Mouse (Mus musculus): ENCODE measurements around the gene Kntc1. TPM values are rescaled to one million over a fixed set of nuclear protein-coding genes. Genes with fewer than 3 reads are reported as not detected.

The Kntc1 gene
- polyA plus RNA-seq, 1 experiment = 1.8 TPM

DNA sequence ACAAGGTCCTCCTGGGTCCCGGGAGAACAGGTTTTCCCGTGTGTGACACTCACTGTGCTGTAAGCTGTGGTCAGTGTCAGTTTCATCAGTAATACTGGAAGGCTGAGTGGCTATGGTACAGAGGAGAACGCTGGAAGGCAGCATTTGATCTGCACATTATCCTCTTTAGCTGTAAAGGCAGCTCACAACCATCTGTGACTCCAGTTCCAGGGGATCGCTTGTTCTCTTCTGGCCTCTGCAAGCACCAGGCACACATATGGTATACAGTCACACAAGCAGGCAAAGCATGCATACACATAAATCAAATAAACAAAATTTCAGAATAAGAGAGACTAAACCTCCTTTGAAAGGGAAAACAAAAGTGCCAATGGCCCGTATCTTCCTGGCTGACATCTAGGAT, 59.0 kb downstream of the Kntc1 start:
- peaks cover 6% of the 10 kb centered on the region for H3K36me3 ChIP-seq (ENCODE audit: control insufficient read depth, insufficient read depth, low read length)
- 89% methylated on average over 5 of the region's 5 CpGs for WGBS
- no peak for TF ChIP-seq CTCF (IDR thresholded peaks at IDR 0.05; ENCODE audit: extremely low read depth, insufficient read length, insufficient replicate concordance, low read depth, low read length)
- TF ChIP-seq POLR2A (IDR thresholded peaks at IDR 0.05; ENCODE audit: low read depth, low read length) = no peak
- no peak overlapping the region for H3K4me3 ChIP-seq (ENCODE audit: low read depth, low read length)
- H3K4me1 ChIP-seq (ENCODE audit: control insufficient read depth, insufficient read depth, insufficient read length, low read length) = no peaks in the 10 kb centered on the region
- no peak overlapping the region for H3K27ac ChIP-seq (ENCODE audit: insufficient read depth, low read depth, low read length)
- no peaks in the 10 kb centered on the region for H3K27me3 ChIP-seq (ENCODE audit: control insufficient read depth, insufficient read depth, low read length)

DNA sequence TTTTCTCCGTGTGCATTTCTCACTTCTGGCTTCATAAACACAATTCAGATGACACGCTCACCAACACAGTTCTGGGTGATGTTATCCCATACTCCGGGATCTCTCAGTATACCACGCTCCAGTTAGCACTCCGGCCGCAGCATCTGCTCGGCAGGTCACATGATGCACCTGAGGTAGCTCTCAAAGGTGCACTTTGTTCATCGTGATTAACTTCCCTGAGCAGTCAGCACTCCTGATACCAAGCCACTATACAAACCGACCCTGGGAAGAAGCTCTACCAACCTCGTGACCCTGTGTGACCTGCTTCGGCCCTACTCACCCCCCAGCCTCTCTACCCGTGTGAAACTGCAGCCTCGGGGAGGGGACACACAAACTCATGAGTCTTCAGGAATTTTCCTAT, 59.6 kb downstream of the Kntc1 start:
- TF ChIP-seq POLR2A (IDR thresholded peaks at IDR 0.05; ENCODE audit: low read depth, low read length) (no peak), CTCF (IDR thresholded peaks at IDR 0.05; ENCODE audit: extremely low read depth, insufficient read length, insufficient replicate concordance, low read depth, low read length) (no peak)
- WGBS = 83% methylated on average over 13 of the region's 13 CpGs
- Histone ChIP-seq H3K36me3 (ENCODE audit: control insufficient read depth, insufficient read depth, low read length) (peaks cover 5% of the 10 kb centered on the region; the same call in 1 of the 2 replicates), H3K27me3 (ENCODE audit: control insufficient read depth, insufficient read depth, low read length) (no peaks in the 10 kb centered on the region), H3K4me3 (ENCODE audit: low read depth, low read length) (no peak overlapping the region), H3K27ac (ENCODE audit: insufficient read depth, low read depth, low read length) (no peak overlapping the region), H3K4me1 (ENCODE audit: control insufficient read depth, insufficient read depth, insufficient read length, low read length) (no peaks in the 10 kb centered on the region)

DNA sequence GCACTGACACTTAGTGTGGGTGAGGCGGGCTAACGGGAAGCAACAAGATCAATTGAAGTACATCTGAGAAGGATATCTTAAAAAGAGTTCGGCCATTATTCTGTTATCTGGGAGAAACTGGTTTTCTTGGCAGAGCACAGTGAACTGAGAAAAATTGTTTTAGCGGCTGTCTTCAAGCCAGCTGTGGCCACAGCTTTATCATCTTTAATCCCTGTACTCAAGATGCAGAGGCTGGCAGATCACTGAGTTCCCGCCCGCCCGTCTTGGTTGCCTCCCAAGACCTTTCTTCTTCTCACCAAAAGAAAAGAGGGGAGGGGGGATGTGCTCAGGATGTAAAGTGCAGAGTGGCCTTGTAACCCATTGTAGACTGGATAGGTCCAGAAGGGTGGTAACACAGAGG, 67.4 kb downstream of the Kntc1 start:
- 86% methylated on average over 7 of the region's 7 CpGs for WGBS
- no peak overlapping the region for H3K27ac ChIP-seq (ENCODE audit: insufficient read depth, low read depth, low read length)
- TF ChIP-seq POLR2A (IDR thresholded peaks at IDR 0.05; ENCODE audit: low read depth, low read length) (no peak), CTCF (IDR thresholded peaks at IDR 0.05; ENCODE audit: extremely low read depth, insufficient read length, insufficient replicate concordance, low read depth, low read length) (no peak)
- H3K4me3 ChIP-seq (ENCODE audit: low read depth, low read length) = no peak overlapping the region
- H3K4me1 ChIP-seq (ENCODE audit: control insufficient read depth, insufficient read depth, insufficient read length, low read length) = no peaks in the 10 kb centered on the region
- peaks cover 4% of the 10 kb centered on the region; the same call in 1 of the 2 replicates for H3K36me3 ChIP-seq (ENCODE audit: control insufficient read depth, insufficient read depth, low read length)
- H3K27me3 ChIP-seq (ENCODE audit: control insufficient read depth, insufficient read depth, low read length) = no peaks in the 10 kb centered on the region

DNA sequence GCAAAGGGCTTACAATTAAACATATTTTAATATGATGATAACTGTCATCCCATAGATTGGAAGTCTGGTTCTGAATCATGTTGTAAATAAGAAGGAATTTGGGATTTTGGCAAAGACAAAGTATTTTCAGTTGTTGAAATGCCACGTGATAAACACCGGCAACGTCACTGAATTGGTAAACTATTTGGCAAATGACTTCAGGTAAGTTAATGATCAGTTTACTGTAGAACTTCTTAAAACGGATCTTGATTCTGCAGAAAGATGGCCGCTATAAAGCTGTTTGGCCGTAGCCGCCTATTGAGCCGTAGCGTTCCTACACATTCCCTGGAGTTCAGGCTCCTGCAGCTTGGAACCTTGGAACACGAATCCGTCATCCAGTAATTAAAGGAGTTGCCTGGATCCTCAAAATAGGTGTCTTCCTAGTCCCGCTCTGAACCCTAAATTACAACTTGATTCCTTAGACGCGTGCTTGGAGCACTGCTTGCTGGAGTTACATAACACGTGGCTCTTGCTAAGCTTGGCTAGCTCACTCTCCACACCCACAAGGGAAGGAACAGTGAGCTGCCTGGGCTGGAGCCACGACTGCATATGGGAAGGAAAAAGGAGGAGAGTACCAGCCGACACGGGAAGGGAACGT, 69.5 kb downstream of the Kntc1 start:
- peaks cover 4% of the 10 kb centered on the region; the same call in 1 of the 2 replicates for H3K36me3 ChIP-seq (ENCODE audit: control insufficient read depth, insufficient read depth, low read length)
- 92% methylated on average over 19 of the region's 19 CpGs for WGBS
- TF ChIP-seq POLR2A (IDR thresholded peaks at IDR 0.05; ENCODE audit: low read depth, low read length) = 0 out of 2 replicates have a peak, but pooled peaks have one; percentile 11
- TF ChIP-seq CTCF (IDR thresholded peaks at IDR 0.05; ENCODE audit: extremely low read depth, insufficient read length, insufficient replicate concordance, low read depth, low read length) = no peak

DNA sequence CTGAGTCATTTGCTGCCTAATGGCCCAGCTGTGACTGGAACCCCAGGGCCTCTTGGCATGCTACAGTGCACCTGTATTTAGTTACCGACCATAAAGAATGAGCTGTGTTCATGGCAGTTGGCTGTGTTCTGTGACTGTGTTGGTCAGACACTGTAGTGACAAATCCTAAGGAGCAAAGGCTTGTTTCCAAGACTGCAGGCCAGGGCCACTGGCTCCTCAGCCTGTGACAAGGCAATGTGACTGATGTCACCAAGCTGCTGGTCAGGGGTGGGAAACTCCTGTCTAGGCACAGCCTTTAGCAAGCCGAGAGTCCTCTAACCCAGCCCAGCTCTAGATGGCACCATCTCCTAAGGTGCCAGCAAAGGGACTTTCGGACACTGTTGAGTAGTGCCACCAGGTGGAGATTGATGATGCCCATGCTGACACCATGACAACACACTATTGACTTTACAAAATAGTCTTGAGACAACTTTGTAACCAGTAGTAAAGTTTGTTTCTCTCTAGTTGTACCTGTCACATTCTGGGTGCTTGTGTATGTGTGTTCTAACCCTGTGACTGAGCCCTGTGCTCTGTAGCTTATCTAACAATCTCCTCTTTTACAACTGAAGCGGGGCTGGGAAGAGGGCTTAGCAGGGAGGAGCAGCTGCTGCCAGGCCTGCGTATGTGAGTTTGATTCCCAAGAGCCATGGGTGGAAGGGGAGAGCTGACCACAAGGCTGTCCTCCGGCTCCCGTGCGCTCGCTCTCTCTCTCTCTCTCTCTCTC, 71.2 kb downstream of the Kntc1 start:
- no peaks in the 10 kb centered on the region for H3K4me1 ChIP-seq (ENCODE audit: control insufficient read depth, insufficient read depth, insufficient read length, low read length)
- H3K27me3 ChIP-seq (ENCODE audit: control insufficient read depth, insufficient read depth, low read length) = no peaks in the 10 kb centered on the region
- H3K36me3 ChIP-seq (ENCODE audit: control insufficient read depth, insufficient read depth, low read length) = peaks cover 2% of the 10 kb centered on the region; the same call in 1 of the 2 replicates
- 75% methylated on average over 9 of the region's 9 CpGs for WGBS
- no peak overlapping the region for H3K27ac ChIP-seq (ENCODE audit: insufficient read depth, low read depth, low read length)
- no peak overlapping the region for H3K4me3 ChIP-seq (ENCODE audit: low read depth, low read length)
- peak; percentile 50; the same call in 1 of the 2 replicates for TF ChIP-seq CTCF (IDR thresholded peaks at IDR 0.05; ENCODE audit: extremely low read depth, insufficient read length, insufficient replicate concordance, low read depth, low read length)
- TF ChIP-seq POLR2A (IDR thresholded peaks at IDR 0.05; ENCODE audit: low read depth, low read length) = no peak

More for the DNA sequence above, 69.5 kb downstream of the Kntc1 start:
- no peak overlapping the region for H3K27ac ChIP-seq (ENCODE audit: insufficient read depth, low read depth, low read length)
- H3K27me3 ChIP-seq (ENCODE audit: control insufficient read depth, insufficient read depth, low read length) = no peaks in the 10 kb centered on the region
- H3K4me3 ChIP-seq (ENCODE audit: low read depth, low read length) = no peak overlapping the region
- no peaks in the 10 kb centered on the region for H3K4me1 ChIP-seq (ENCODE audit: control insufficient read depth, insufficient read depth, insufficient read length, low read length)

DNA sequence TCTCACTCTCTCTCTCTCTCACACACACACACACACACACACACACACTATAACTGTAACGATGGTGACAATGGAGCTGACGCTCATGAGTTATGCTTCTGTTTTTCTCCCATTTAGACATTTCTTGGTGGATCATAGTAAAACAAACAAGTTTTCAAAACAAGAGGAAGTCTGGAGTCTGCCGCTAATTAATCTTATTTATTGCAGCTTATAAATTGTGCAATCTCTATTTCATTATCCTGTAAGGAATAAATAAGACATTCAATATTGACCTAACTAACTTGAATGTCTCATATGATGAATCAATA, 71.7 kb downstream of the Kntc1 start:
- H3K36me3 ChIP-seq (ENCODE audit: control insufficient read depth, insufficient read depth, low read length) = peaks cover 2% of the 10 kb centered on the region; the same call in 1 of the 2 replicates
- H3K27ac ChIP-seq (ENCODE audit: insufficient read depth, low read depth, low read length) = no peak overlapping the region
- TF ChIP-seq POLR2A (IDR thresholded peaks at IDR 0.05; ENCODE audit: low read depth, low read length) (no peak), CTCF (IDR thresholded peaks at IDR 0.05; ENCODE audit: extremely low read depth, insufficient read length, insufficient replicate concordance, low read depth, low read length) (no peak)
- H3K27me3 ChIP-seq (ENCODE audit: control insufficient read depth, insufficient read depth, low read length) = no peaks in the 10 kb centered on the region
- WGBS = 74% methylated on average over 3 of the region's 3 CpGs
- no peaks in the 10 kb centered on the region for H3K4me1 ChIP-seq (ENCODE audit: control insufficient read depth, insufficient read depth, insufficient read length, low read length)
- H3K4me3 ChIP-seq (ENCODE audit: low read depth, low read length) = no peak overlapping the region

DNA sequence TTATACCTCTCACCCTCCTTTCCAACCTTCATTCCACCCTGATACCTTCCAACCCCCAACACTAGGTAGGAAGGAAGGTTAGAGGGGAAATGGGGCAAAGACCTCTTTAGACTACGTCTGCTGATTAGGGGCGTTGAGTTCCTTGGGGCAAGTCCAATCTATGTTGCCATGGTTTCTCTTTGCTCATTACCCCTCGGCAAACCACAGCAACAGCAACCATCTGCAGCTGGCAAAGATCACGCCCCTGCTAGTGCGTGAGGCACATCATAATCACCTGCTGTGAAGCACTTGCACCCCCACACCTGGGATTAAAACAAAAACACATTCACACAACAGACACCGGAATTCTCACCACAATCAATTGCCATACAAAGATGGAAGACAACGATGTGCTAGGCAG, 73.2 kb downstream of the Kntc1 start:
- no peak for TF ChIP-seq CTCF (IDR thresholded peaks at IDR 0.05; ENCODE audit: extremely low read depth, insufficient read length, insufficient replicate concordance, low read depth, low read length)
- no peak for TF ChIP-seq POLR2A (IDR thresholded peaks at IDR 0.05; ENCODE audit: low read depth, low read length)
- Histone ChIP-seq H3K36me3 (ENCODE audit: control insufficient read depth, insufficient read depth, low read length) (peaks cover 2% of the 10 kb centered on the region; the same call in 1 of the 2 replicates), H3K27ac (ENCODE audit: insufficient read depth, low read depth, low read length) (no peak overlapping the region), H3K4me3 (ENCODE audit: low read depth, low read length) (no peak overlapping the region), H3K27me3 (ENCODE audit: control insufficient read depth, insufficient read depth, low read length) (no peaks in the 10 kb centered on the region), H3K4me1 (ENCODE audit: control insufficient read depth, insufficient read depth, insufficient read length, low read length) (no peaks in the 10 kb centered on the region)
- WGBS = 65% methylated on average over 7 of the region's 7 CpGs
